Mouse (Mus musculus): Measurements from ENCODE around the gene Gm10715. TPM values are rescaled to one million over a fixed set of nuclear protein-coding genes. Genes with fewer than 3 reads are reported as not detected.
"Not testable (repeated sequence)": the region's sequence is repeated elsewhere in the genome, so short reads cannot be mapped to it uniquely, and the experiment has no call there.

Gm10715 gene
- polyA plus RNA-seq (2021): not detected

- H3K27me3 ChIP-seq; CTCF ChIA-PET; POLR2A ChIA-PET; DNase-seq (ENCODE audit: low read depth, low spot score); in situ Hi-C loops (cut with MboI; ENCODE audit: low pct_unique_long_range_greater_than_20kb); ATAC-seq: not testable (repeated sequence)
Observed at GRCm38 (mm10) chr9:3036577-3036976, at the start of gene Gm10715. Gm10715 (plus strand) TSS chr9:3036877.

- DNase-seq (ENCODE audit: low read depth, low spot score); ATAC-seq; POLR2A ChIA-PET; in situ Hi-C loops (cut with MboI; ENCODE audit: low pct_unique_long_range_greater_than_20kb); CTCF ChIA-PET; H3K27me3 ChIP-seq: not testable (repeated sequence)
Observed at GRCm38 (mm10) chr9:3000445-3000972, 36.2 kb upstream of the Gm10715 start, which contains the start of gene Gm10722. Gm10722 (plus strand) TSS chr9:3000922.

- DNase-seq (ENCODE audit: low read depth, low spot score); CTCF ChIA-PET; H3K27me3 ChIP-seq; ATAC-seq; POLR2A ChIA-PET; in situ Hi-C loops (cut with MboI; ENCODE audit: low pct_unique_long_range_greater_than_20kb): not testable (repeated sequence)
Observed at GRCm38 (mm10) chr9:3001006-3001405, 35.7 kb upstream of the Gm10715 start.

GRCm38 (mm10) chr9:3001948-3002659 is 34.6 kb upstream of the Gm10715 start:
- in situ Hi-C loops (cut with MboI; ENCODE audit: low pct_unique_long_range_greater_than_20kb); DNase-seq (ENCODE audit: low read depth, low spot score); POLR2A ChIA-PET; CTCF ChIA-PET; H3K27me3 ChIP-seq: not testable (repeated sequence)
- ATAC-seq: peak; percentile 60

- H3K27me3 ChIP-seq; DNase-seq (ENCODE audit: low read depth, low spot score); POLR2A ChIA-PET; CTCF ChIA-PET; ATAC-seq; in situ Hi-C loops (cut with MboI; ENCODE audit: low pct_unique_long_range_greater_than_20kb): not testable (repeated sequence)
Observed at GRCm38 (mm10) chr9:3002794-3003396, 33.8 kb upstream of the Gm10715 start, which contains the start of gene Gm11168. Gm11168 (plus strand) TSS chr9:3003346.

- in situ Hi-C loops (cut with MboI; ENCODE audit: low pct_unique_long_range_greater_than_20kb); DNase-seq (ENCODE audit: low read depth, low spot score); H3K27me3 ChIP-seq; POLR2A ChIA-PET; CTCF ChIA-PET; ATAC-seq: not testable (repeated sequence)
Observed at GRCm38 (mm10) chr9:3006179-3006578, 30.5 kb upstream of the Gm10715 start.

- peak; percentile 24 for ATAC-seq
- POLR2A ChIA-PET; DNase-seq (ENCODE audit: low read depth, low spot score); CTCF ChIA-PET; H3K27me3 ChIP-seq; in situ Hi-C loops (cut with MboI; ENCODE audit: low pct_unique_long_range_greater_than_20kb): not testable (repeated sequence)
Observed at GRCm38 (mm10) chr9:3006636-3007035, 30.0 kb upstream of the Gm10715 start.

GRCm38 (mm10) chr9:3007272-3007671 is 29.4 kb upstream of the Gm10715 start:
- peak; percentile 29 for ATAC-seq
- CTCF ChIA-PET: not testable (repeated sequence)

GRCm38 (mm10) chr9:3009331-3009730 is 27.3 kb upstream of the Gm10715 start:
- H3K27me3 ChIP-seq; POLR2A ChIA-PET; in situ Hi-C loops (cut with MboI; ENCODE audit: low pct_unique_long_range_greater_than_20kb); DNase-seq (ENCODE audit: low read depth, low spot score); CTCF ChIA-PET: not testable (repeated sequence)
- ATAC-seq: peak; percentile 23

More at GRCm38 (mm10) chr9:3007272-3007671, 29.4 kb upstream of the Gm10715 start:
- DNase-seq (ENCODE audit: low read depth, low spot score); POLR2A ChIA-PET; H3K27me3 ChIP-seq; in situ Hi-C loops (cut with MboI; ENCODE audit: low pct_unique_long_range_greater_than_20kb): not testable (repeated sequence)

GRCm38 (mm10) chr9:3012054-3012621 is 24.5 kb upstream of the Gm10715 start:
- ATAC-seq; CTCF ChIA-PET; DNase-seq (ENCODE audit: low read depth, low spot score); POLR2A ChIA-PET; H3K27me3 ChIP-seq; in situ Hi-C loops (cut with MboI; ENCODE audit: low pct_unique_long_range_greater_than_20kb): not testable (repeated sequence)

GRCm38 (mm10) chr9:3012733-3013279 is 23.9 kb upstream of the Gm10715 start, which contains the start of gene Gm10721:
Gm10721 (plus strand) TSS chr9:3013140.
- POLR2A ChIA-PET; CTCF ChIA-PET; H3K27me3 ChIP-seq; in situ Hi-C loops (cut with MboI; ENCODE audit: low pct_unique_long_range_greater_than_20kb); DNase-seq (ENCODE audit: low read depth, low spot score): not testable (repeated sequence)
- ATAC-seq: peak; percentile 41

GRCm38 (mm10) chr9:3015354-3015753 is 21.3 kb upstream of the Gm10715 start, which contains the start of gene Gm10720:
Gm10720 (plus strand) TSS chr9:3015654.
- CTCF ChIA-PET; H3K27me3 ChIP-seq; in situ Hi-C loops (cut with MboI; ENCODE audit: low pct_unique_long_range_greater_than_20kb); DNase-seq (ENCODE audit: low read depth, low spot score); POLR2A ChIA-PET; ATAC-seq: not testable (repeated sequence)

GRCm38 (mm10) chr9:3015896-3016295 is 20.8 kb upstream of the Gm10715 start:
- in situ Hi-C loops (cut with MboI; ENCODE audit: low pct_unique_long_range_greater_than_20kb); ATAC-seq; H3K27me3 ChIP-seq; DNase-seq (ENCODE audit: low read depth, low spot score); POLR2A ChIA-PET; CTCF ChIA-PET: not testable (repeated sequence)

GRCm38 (mm10) chr9:3017108-3017507 is 19.6 kb upstream of the Gm10715 start, which contains the start of gene Gm10719:
Gm10719 (plus strand) TSS chr9:3017408.
- CTCF ChIA-PET; DNase-seq (ENCODE audit: low read depth, low spot score); ATAC-seq; POLR2A ChIA-PET; in situ Hi-C loops (cut with MboI; ENCODE audit: low pct_unique_long_range_greater_than_20kb); H3K27me3 ChIP-seq: not testable (repeated sequence)

GRCm38 (mm10) chr9:3018944-3019343 is 17.7 kb upstream of the Gm10715 start:
- CTCF ChIA-PET; in situ Hi-C loops (cut with MboI; ENCODE audit: low pct_unique_long_range_greater_than_20kb); H3K27me3 ChIP-seq; ATAC-seq; POLR2A ChIA-PET; DNase-seq (ENCODE audit: low read depth, low spot score): not testable (repeated sequence)

Measured in Patski (cell line).